Comparison of ENCODE assay signal across 8 mouse cellular contexts in the genomic region with DNA sequence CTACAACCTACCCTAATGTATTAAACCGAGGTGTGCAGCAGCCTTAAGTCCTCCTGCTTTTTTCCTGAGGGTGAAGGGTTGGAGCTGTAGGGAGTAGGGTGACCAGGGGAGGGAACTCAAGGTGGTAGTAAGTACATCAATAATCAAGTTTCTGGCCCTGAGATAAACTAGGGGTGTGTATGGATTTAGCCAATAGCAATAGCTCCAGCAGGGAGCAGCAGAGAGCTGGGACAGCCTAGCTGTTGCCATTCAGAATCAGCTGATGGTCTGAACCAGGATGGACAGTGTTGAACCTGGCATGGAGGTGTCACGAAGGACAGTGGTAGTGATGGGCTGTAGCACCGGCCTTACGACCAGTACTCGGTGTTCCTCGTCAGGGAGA. TPM values are rescaled to one million over a fixed set of nuclear protein-coding genes. Genes with fewer than 3 reads are reported as not detected.
DNase-seq lines count a peak whose midpoint lies in the region; ATAC-seq and TF ChIP-seq lines count a peak whose summit lies in the region.

No protein-coding gene starts in this region.

- H3K4me1 ChIP-seq in MEL (ENCODE audit: control insufficient read depth in 1 of 2, insufficient read depth in 2 of 2, low read length in 2 of 2), result peaks cover 5 to 27% of the 10 kb centered on the region in 2 experiments; a peak in 3 of 4 replicates
- peaks cover 18% of the 10 kb centered on the region for H3K4me1 ChIP-seq in brown adipose tissue, adult 24 weeks (ENCODE audit: control insufficient read depth, insufficient read depth, insufficient read length, low read length)
- H3K4me1 ChIP-seq in lung, postnatal 0 days (ENCODE audit: insufficient read depth, low read depth, low read length), result peaks cover 18% of the 10 kb centered on the region; the same call in 1 of the 2 replicates

- H3K4me2 ChIP-seq in lung, postnatal 0 days (replicated peaks; ENCODE audit: low read depth, low read length), result peak overlapping the region; percentile 62

- H3K27ac ChIP-seq in MEL (ENCODE audit: control insufficient read depth, low read depth, low read length), result peak overlapping the region; percentile 77
- H3K27ac ChIP-seq in brown adipose tissue, adult 24 weeks (replicated peaks; ENCODE audit: low read depth, low read length), result peak overlapping the region; percentile 59
- peak overlapping the region; percentile 62; the same call in 1 of the 2 replicates for H3K27ac ChIP-seq in lung, postnatal 0 days (ENCODE audit: low read length)

- peak; percentile 79 to 88 (median 81) for TF ChIP-seq CTCF in MEL (IDR thresholded peaks at IDR 0.05 in 2 of 3, conservative IDR thresholded peaks at IDR 0.05 in 1 of 3; ENCODE audit: control insufficient read depth in 1 of 3, insufficient read depth in 1 of 3, low read depth in 2 of 3, low read length in 3 of 3, poor library complexity in 1 of 3, severe bottlenecking in 1 of 3)
- peak; percentile 93 for TF ChIP-seq CTCF in lung, postnatal 0 days (IDR thresholded peaks at IDR 0.05)

- ATAC-seq in lung, postnatal 0 days, result peak; percentile 59

- TF ChIP-seq POLR2A in MEL (IDR thresholded peaks at IDR 0.05; ENCODE audit: control insufficient read depth in 1 of 2, insufficient read depth in 1 of 2, low read depth in 1 of 2, low read length in 2 of 2, poor library complexity in 1 of 2), result no peak

- 48% methylated on average over 6 of the region's 6 CpGs for WGBS in lung, postnatal 0 days

- H3K36me3 ChIP-seq in MEL (ENCODE audit: control insufficient read depth in 1 of 2, insufficient read depth in 2 of 2, low read length in 2 of 2), result peaks cover 6 to 28% of the 10 kb centered on the region in 2 experiments
- H3K36me3 ChIP-seq in lung, postnatal 0 days (ENCODE audit: insufficient read depth, low read length), result peaks cover 40% of the 10 kb centered on the region

- TF ChIP-seq EP300 in MEL (IDR thresholded peaks at IDR 0.05; ENCODE audit: low read depth in 1 of 2, low read length in 2 of 2), result peak; percentile 11 to 23; a peak in 1 of 4 replicates
- TF ChIP-seq EP300 in lung, postnatal 0 days (IDR thresholded peaks at IDR 0.05), result no peak

- H3K9me3 ChIP-seq in MEL (replicated peaks; ENCODE audit: insufficient read depth, low read length), result no peaks in the 10 kb centered on the region
- H3K9me3 ChIP-seq in lung, postnatal 0 days (ENCODE audit: low read length), result no peaks in the 10 kb centered on the region

- no peaks in the 10 kb centered on the region for H3K27me3 ChIP-seq in MEL (ENCODE audit: control insufficient read depth in 1 of 2, insufficient read depth in 2 of 2, low read length in 2 of 2)
- H3K27me3 ChIP-seq in lung, postnatal 0 days (replicated peaks; ENCODE audit: insufficient read depth, low read length), result no peaks in the 10 kb centered on the region

- intact Hi-C loops in heart, postnatal 36 days (cut with DNase I), result loop anchor here (1.0 to 10.0 kb wide), 2 partner anchors 47 to 350 kb away; no protein-coding TSS in a partner anchor

- peak; percentile 88 for DNase-seq in MEL (ENCODE audit: low read depth, low spot score)
- DNase-seq in fibroblast of lung, adult 2 months (ENCODE audit: low read depth), result peak; percentile 57
- DNase-seq in heart, postnatal 36 days, result peak; percentile 83 to 88
- DNase-seq in layer of hippocampus, adult 9-10 months (ENCODE audit: low spot score), result peak; percentile 88
- DNase-seq in lung, postnatal 0 days (ENCODE audit: low spot score), result peak; percentile 87
- peak; percentile 72 for DNase-seq in right cerebral cortex, adult 18-20 months
- peak; percentile 66 for DNase-seq in yolk sac, embryonic 10.5 days (ENCODE audit: low spot score)

- peak; percentile 81 for TF ChIP-seq RAD21 in MEL (IDR thresholded peaks at IDR 0.05; ENCODE audit: low read depth, low read length)

- peaks cover 14% of the 10 kb centered on the region for H3K79me2 ChIP-seq in MEL (ENCODE audit: control insufficient read depth, insufficient read depth, low read length, poor library complexity)

- peak overlapping the region in 1 of 2 experiments; percentile 32; a peak in 3 of 4 replicates for H3K4me3 ChIP-seq in MEL (ENCODE audit: control insufficient read depth in 1 of 2, insufficient read depth in 1 of 2, low read depth in 2 of 2, low read length in 2 of 2)
- H3K4me3 ChIP-seq in brown adipose tissue, adult 24 weeks (ENCODE audit: insufficient read depth, low read depth, low read length), result peak overlapping the region; percentile 54; the same call in 1 of the 2 replicates
- no peak overlapping the region for H3K4me3 ChIP-seq in lung, postnatal 0 days (ENCODE audit: low read depth, low read length)

- peak overlapping the region; percentile 64; the same call in 1 of the 2 replicates for H3K9ac ChIP-seq in MEL (ENCODE audit: control insufficient read depth, low read depth, low read length, poor library complexity, severe bottlenecking)
- no peak overlapping the region for H3K9ac ChIP-seq in lung, postnatal 0 days (replicated peaks; ENCODE audit: low read depth)

TF ChIP-seq in MEL, 35 proteins besides CTCF, POLR2A, EP300 and RAD21:
- TF ChIP-seq GATA1 (IDR thresholded peaks at IDR 0.05; ENCODE audit: low read depth, low read length) (peak; percentile 59), ETS1 (IDR thresholded peaks at IDR 0.05; ENCODE audit: low read depth, low read length) (0 out of 2 replicates have a peak, but pooled peaks have one; percentile 43), USF1 (IDR thresholded peaks at IDR 0.05; ENCODE audit: low read depth, low read length) (no peak), ZNF384 (IDR thresholded peaks at IDR 0.05; ENCODE audit: low read depth, low read length) (peak; percentile 49; the same call in 1 of the 2 replicates), MAZ (IDR thresholded peaks at IDR 0.05; ENCODE audit: low read depth, low read length) (no peak), TAL1 (IDR thresholded peaks at IDR 0.05; ENCODE audit: low read length) (no peak), ZC3H11A (IDR thresholded peaks at IDR 0.05; ENCODE audit: low read depth, low read length) (peak; percentile 71), RCOR1 (IDR thresholded peaks at IDR 0.05; ENCODE audit: low read depth, low read length) (0 out of 2 replicates have a peak, but pooled peaks have one; percentile 23), ELF1 (IDR thresholded peaks at IDR 0.05; ENCODE audit: low read depth, low read length) (0 out of 2 replicates have a peak, but pooled peaks have one; percentile 31), TCF12 (IDR thresholded peaks at IDR 0.05; ENCODE audit: low read depth, low read length) (0 out of 2 replicates have a peak, but pooled peaks have one; percentile 44), HCFC1 (IDR thresholded peaks at IDR 0.05; ENCODE audit: low read depth, low read length) (0 out of 2 replicates have a peak, but pooled peaks have one; percentile 50), SMC3 (IDR thresholded peaks at IDR 0.05; ENCODE audit: low read depth, low read length) (peak; percentile 84), MXI1 (IDR thresholded peaks at IDR 0.05; ENCODE audit: low read depth, low read length) (peak; percentile 35; the same call in 1 of the 2 replicates), MAX (IDR thresholded peaks at IDR 0.05; ENCODE audit: low read length) (no peak)

RNA-seq across cellular contexts. Expression of a gene that starts 0.9 kb away (rescaled TPM):
- 0.49 and 0.73 TPM in 2 replicates for total RNA-seq in MEL (2012; rRNA removed)
- polyA plus RNA-seq in MEL (2012; ENCODE audit: insufficient read depth in 1 of 2, insufficient read length in 2 of 2, low read depth in 1 of 2, low replicate concordance in 2 of 2, missing spikeins in 1 of 2), result 1 to 10 TPM in 1 of 2 experiments, not detected in 1; 2.1 TPM
- not detected in 2 replicates for polyA plus RNA-seq in brown adipose tissue, adult 24 weeks (2012; ENCODE audit: insufficient read depth, insufficient read length, missing spikeins)
- total RNA-seq in heart, postnatal 36 days (2021), result under 1 TPM in 1 of 2 experiments, not detected in 1; 0.43 TPM
- polyA plus RNA-seq in lung, postnatal 0 days (2015; fragmentation: Nextera tagmentation; extraction: Ambion mirVana), result 0.51 TPM in 1 of 2 replicates, not detected in the other

RNA-seq across cellular contexts. Expression of a gene that starts 2.3 kb away (rescaled TPM):
- total RNA-seq in MEL (2012; rRNA removed), result 57.9 and 59.6 TPM in 2 replicates
- polyA plus RNA-seq in MEL (2012; ENCODE audit: insufficient read depth in 1 of 2, insufficient read length in 2 of 2, low read depth in 1 of 2, low replicate concordance in 2 of 2, missing spikeins in 1 of 2), result 100 to 1,000 TPM in 1 of 2 experiments, 10 to 100 TPM in 1; 63.7 to 143 TPM
- polyA plus RNA-seq in brown adipose tissue, adult 24 weeks (2012; ENCODE audit: insufficient read depth, insufficient read length, missing spikeins), result 6.9 and 8.4 TPM in 2 replicates
- 10 to 100 TPM; 12.4 to 13.0 TPM for total RNA-seq in heart, postnatal 36 days (2021)
- polyA plus RNA-seq in lung, postnatal 0 days (2015; fragmentation: Nextera tagmentation; extraction: Ambion mirVana), result 14.2 and 14.5 TPM in 2 replicates

RNA-seq across cellular contexts. Expression of a gene that starts 10.5 kb away (rescaled TPM):
- total RNA-seq in MEL (2012; rRNA removed), result 2.9 and 3.6 TPM in 2 replicates
- polyA plus RNA-seq in MEL (2012; ENCODE audit: insufficient read depth in 1 of 2, insufficient read length in 2 of 2, low read depth in 1 of 2, low replicate concordance in 2 of 2, missing spikeins in 1 of 2), result 1 to 10 TPM in 1 of 2 experiments, not detected in 1; 3.9 TPM
- 3.6 and 6.4 TPM in 2 replicates for polyA plus RNA-seq in brown adipose tissue, adult 24 weeks (2012; ENCODE audit: insufficient read depth, insufficient read length, missing spikeins)
- 1 to 10 TPM in 1 of 2 experiments, under 1 TPM in 1; 0.75 to 2.8 TPM for total RNA-seq in heart, postnatal 36 days (2021)
- polyA plus RNA-seq in lung, postnatal 0 days (2015; fragmentation: Nextera tagmentation; extraction: Ambion mirVana), result 3.1 and 3.3 TPM in 2 replicates

RNA-seq across cellular contexts. Expression of a gene that starts 22.3 kb away (rescaled TPM):
- 0.12 TPM in 1 of 2 replicates, not detected in the other for total RNA-seq in MEL (2012; rRNA removed)
- polyA plus RNA-seq in MEL (2012; ENCODE audit: insufficient read depth in 1 of 2, insufficient read length in 2 of 2, low read depth in 1 of 2, low replicate concordance in 2 of 2, missing spikeins in 1 of 2), result under 1 TPM in 1 of 2 experiments, not detected in 1; 0.15 TPM
- polyA plus RNA-seq in brown adipose tissue, adult 24 weeks (2012; ENCODE audit: insufficient read depth, insufficient read length, missing spikeins), result not detected in 2 replicates
- total RNA-seq in heart, postnatal 36 days (2021), result under 1 TPM in 1 of 2 experiments, not detected in 1; 0.28 TPM
- polyA plus RNA-seq in lung, postnatal 0 days (2015; fragmentation: Nextera tagmentation; extraction: Ambion mirVana), result not detected in 2 replicates

RNA-seq across cellular contexts. Expression of a gene that starts 23.5 kb away (rescaled TPM):
- 233 and 263 TPM in 2 replicates for total RNA-seq in MEL (2012; rRNA removed)
- 100 to 1,000 TPM in 1 of 2 experiments, not detected in 1; 249 TPM for polyA plus RNA-seq in MEL (2012; ENCODE audit: insufficient read depth in 1 of 2, insufficient read length in 2 of 2, low read depth in 1 of 2, low replicate concordance in 2 of 2, missing spikeins in 1 of 2)
- 148 and 163 TPM in 2 replicates for polyA plus RNA-seq in brown adipose tissue, adult 24 weeks (2012; ENCODE audit: insufficient read depth, insufficient read length, missing spikeins)
- total RNA-seq in heart, postnatal 36 days (2021), result 10 to 100 TPM; 54.3 to 62.1 TPM
- polyA plus RNA-seq in lung, postnatal 0 days (2015; fragmentation: Nextera tagmentation; extraction: Ambion mirVana), result 25.3 and 30.4 TPM in 2 replicates
